Mouse (Mus musculus): ENCODE data around the gene Fam71f2. TPM values are rescaled to one million over a fixed set of nuclear protein-coding genes. Genes with fewer than 3 reads are reported as not detected.

Fam71f2 gene
- 0.73 TPM for polyA plus RNA-seq (2017; shearing (Covaris generic))

DNA sequence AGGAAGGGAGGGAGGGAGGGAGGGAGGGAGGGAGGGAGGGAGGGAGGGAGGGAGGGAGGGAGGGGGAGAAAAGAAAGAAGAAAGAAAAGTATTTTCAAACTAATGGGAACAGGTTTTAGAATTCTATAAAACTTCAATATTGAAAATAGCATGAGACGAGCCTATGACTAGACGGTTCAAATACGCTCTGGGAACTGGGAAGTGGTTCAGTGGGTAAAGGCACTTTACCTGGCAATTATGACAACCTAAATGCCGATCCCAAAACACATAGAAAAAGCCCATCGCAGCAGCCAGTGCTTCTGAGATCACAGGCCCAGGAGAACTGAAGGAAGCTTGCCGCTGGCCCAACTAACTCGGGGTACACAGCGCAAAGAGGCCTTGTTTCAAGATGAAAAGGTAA, at the start of gene Fam71f2:
Gene Fam71f2, plus strand, starts transcription at position 301 of the 400 bp plus-strand sequence.

DNA sequence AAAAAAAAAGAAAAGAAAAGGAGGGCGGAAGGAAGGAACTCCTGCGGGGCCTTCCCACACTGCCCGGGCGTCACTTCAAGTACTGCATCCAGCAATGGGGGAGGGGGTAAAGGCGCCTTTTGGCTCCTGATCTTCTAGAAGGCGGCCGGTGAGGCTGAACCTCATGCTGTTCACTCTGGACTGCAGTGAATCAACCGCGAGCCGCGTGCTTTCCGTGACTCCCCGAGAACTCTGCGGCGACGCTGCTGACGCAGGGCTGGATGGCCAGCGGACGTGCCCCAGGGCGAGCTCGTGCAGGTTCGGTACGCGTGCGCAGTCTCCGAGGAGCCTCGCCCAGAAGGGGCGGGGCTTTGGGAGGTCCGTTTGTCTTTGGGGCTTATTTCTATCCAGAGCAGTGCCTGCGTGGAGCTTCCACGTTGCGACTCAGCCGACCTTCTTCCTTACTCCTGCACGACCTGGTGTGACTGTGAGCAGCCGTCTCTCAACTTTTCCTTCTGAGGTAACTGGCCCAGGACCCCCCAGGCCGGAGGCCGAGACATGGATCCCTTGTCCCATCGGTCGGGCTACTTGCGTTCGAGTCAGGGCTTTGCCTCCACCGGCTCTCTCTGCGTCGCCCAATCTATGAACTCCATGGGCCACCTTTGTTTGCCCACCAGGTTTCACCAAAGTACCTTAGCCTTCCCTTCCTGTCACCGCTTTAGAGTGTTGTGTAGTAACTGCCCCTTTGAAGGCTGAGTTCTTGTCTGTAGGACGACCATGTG, 6.9 kb upstream of the Fam71f2 start, which contains the start of gene Hilpda:
Gene Hilpda, plus strand, starts transcription at position 177 of the 761 bp plus-strand sequence.

DNA sequence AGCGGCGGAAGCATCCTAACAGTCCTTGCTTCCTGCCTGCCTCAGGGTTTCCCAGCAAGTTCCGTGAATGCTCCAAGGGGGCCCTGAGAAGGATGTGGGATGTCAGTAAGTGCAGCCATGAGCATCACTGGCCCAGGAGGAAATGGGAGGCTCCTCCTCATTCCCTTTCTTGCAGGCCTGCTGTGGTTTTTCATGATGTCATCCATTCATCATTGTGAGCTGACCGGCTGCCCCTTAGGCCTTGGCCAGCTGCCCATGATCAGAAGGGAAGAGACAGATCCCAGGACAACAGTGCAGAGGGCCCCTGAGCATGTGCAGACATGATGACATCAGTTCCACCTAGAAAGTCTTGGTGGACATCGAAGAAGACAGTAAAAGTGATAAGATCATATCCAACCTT, 39.5 kb downstream of the Fam71f2 start, which contains the start of gene Fam71f1:
Gene Fam71f1, plus strand, starts transcription at position 262 of the 400 bp plus-strand sequence.

Other genes with a start within 250 kb of the Fam71f2 start
- not detected for gene Lep, start 219.4 kb upstream of the Fam71f2 start, polyA plus RNA-seq (2017; shearing (Covaris generic))
- 54.2 TPM for gene Rbm28, start 114.6 kb upstream of the Fam71f2 start, polyA plus RNA-seq (2017; shearing (Covaris generic))
- gene Prrt4, start 100.0 kb upstream of the Fam71f2 start, polyA plus RNA-seq (2017; shearing (Covaris generic)): not detected
- 182 TPM for gene Impdh1, start 63.2 kb upstream of the Fam71f2 start, polyA plus RNA-seq (2017; shearing (Covaris generic))
- 25.5 TPM for gene Hilpda, start 7.1 kb upstream of the Fam71f2 start, polyA plus RNA-seq (2017; shearing (Covaris generic))
- not detected for gene Fam71f1, start 39.5 kb downstream of the Fam71f2 start, polyA plus RNA-seq (2017; shearing (Covaris generic))
- 89.1 TPM for gene Calu, start 68.5 kb downstream of the Fam71f2 start, polyA plus RNA-seq (2017; shearing (Covaris generic))
- gene Opn1sw, start 108.9 kb downstream of the Fam71f2 start, polyA plus RNA-seq (2017; shearing (Covaris generic)): 0.27 TPM
- not detected for gene Ccdc136, start 116.7 kb downstream of the Fam71f2 start, polyA plus RNA-seq (2017; shearing (Covaris generic))
- not detected for gene Flnc, start 153.7 kb downstream of the Fam71f2 start, polyA plus RNA-seq (2017; shearing (Covaris generic))
- 277 TPM for gene Atp6v1f, start 188.1 kb downstream of the Fam71f2 start, polyA plus RNA-seq (2017; shearing (Covaris generic))
- gene Atp6v1fnb, start 191.8 kb downstream of the Fam71f2 start, polyA plus RNA-seq (2017; shearing (Covaris generic)): not detected
- not detected for gene Kcp, start 228.4 kb downstream of the Fam71f2 start, polyA plus RNA-seq (2017; shearing (Covaris generic))
- gene Irf5, start 247.0 kb downstream of the Fam71f2 start, polyA plus RNA-seq (2017; shearing (Covaris generic)): 2.4 TPM